Mouse (Mus musculus): ENCODE data around the gene Xaf1. TPM values are rescaled to one million over a fixed set of nuclear protein-coding genes. Genes with fewer than 3 reads are reported as not detected.

Gene Xaf1
- total and polyA plus RNA-seq, 3 experiments = 1.0 to 1.8 TPM; not detected in 1

GRCm38 (mm10) chr11:72287543-72287942, 13.9 kb upstream of the Xaf1 start:
- H3K9ac ChIP-seq (ENCODE audit: control insufficient read depth, low read depth, low read length, poor library complexity, severe bottlenecking) = no peak overlapping the region
- TF ChIP-seq MAZ (IDR thresholded peaks at IDR 0.05; ENCODE audit: low read depth, low read length) (no peak), GABPA (IDR thresholded peaks at IDR 0.05; ENCODE audit: low read depth, low read length) (no peak), RCOR1 (IDR thresholded peaks at IDR 0.05; ENCODE audit: low read depth, low read length) (no peak), MYB (IDR thresholded peaks at IDR 0.05; ENCODE audit: low read depth, low read length) (no peak), ZMIZ1 (IDR thresholded peaks at IDR 0.05; ENCODE audit: low read depth, low read length) (no peak)
- no peaks in the 10 kb centered on the region for H3K4me1 ChIP-seq (ENCODE audit: control insufficient read depth in 1 of 2, insufficient read depth in 2 of 2, low read length in 2 of 2)
- H3K27me3 ChIP-seq (ENCODE audit: control insufficient read depth in 1 of 2, insufficient read depth in 2 of 2, low read length in 2 of 2) = peaks cover 14 to 24% of the 10 kb centered on the region in 2 experiments
- H3K4me3 ChIP-seq (ENCODE audit: control insufficient read depth in 1 of 2, insufficient read depth in 1 of 2, low read depth in 2 of 2, low read length in 2 of 2) = no peak overlapping the region
- no peaks in the 10 kb centered on the region for H3K36me3 ChIP-seq (ENCODE audit: control insufficient read depth in 1 of 2, insufficient read depth in 2 of 2, low read length in 2 of 2)
- H3K27ac ChIP-seq (ENCODE audit: control insufficient read depth, low read depth, low read length) = no peak overlapping the region
- H3K79me2 ChIP-seq (ENCODE audit: control insufficient read depth, insufficient read depth, low read length, poor library complexity) = no peaks in the 10 kb centered on the region
- H3K9me3 ChIP-seq (replicated peaks; ENCODE audit: insufficient read depth, low read length) = no peaks in the 10 kb centered on the region
- no peak for DNase-seq (ENCODE audit: low read depth, low spot score)

- no peak for DNase-seq (ENCODE audit: low read depth, low spot score)
- TF ChIP-seq CHD2 (IDR thresholded peaks at IDR 0.05; ENCODE audit: low read length) (no peak), USF2 (IDR thresholded peaks at IDR 0.05; ENCODE audit: borderline replicate concordance in 1 of 2, insufficient read depth in 1 of 2, low read depth in 1 of 2, low read length in 2 of 2) (no peak), CTCF (IDR thresholded peaks at IDR 0.05 in 2 of 3, conservative IDR thresholded peaks at IDR 0.05 in 1 of 3; ENCODE audit: control insufficient read depth in 1 of 3, insufficient read depth in 1 of 3, low read depth in 2 of 3, low read length in 3 of 3, poor library complexity in 1 of 3, severe bottlenecking in 1 of 3) (no peak), ZKSCAN1 (IDR thresholded peaks at IDR 0.05; ENCODE audit: low read depth, low read length) (no peak), CHD1 (IDR thresholded peaks at IDR 0.05; ENCODE audit: low read depth, low read length) (no peak), MEF2A (IDR thresholded peaks at IDR 0.05; ENCODE audit: extremely low read depth, insufficient replicate concordance, low read depth, low read length, poor library complexity, severe bottlenecking) (no peak), SMC3 (IDR thresholded peaks at IDR 0.05; ENCODE audit: low read depth, low read length) (no peak), NELFE (IDR thresholded peaks at IDR 0.05; ENCODE audit: low read depth, low read length) (no peak)
- no peaks in the 10 kb centered on the region for H3K4me1 ChIP-seq (ENCODE audit: control insufficient read depth in 1 of 2, insufficient read depth in 2 of 2, low read length in 2 of 2)
Observed at GRCm38 (mm10) chr11:72293116-72293515, 8.3 kb upstream of the Xaf1 start.

GRCm38 (mm10) chr11:72302230-72302629, 801 bp downstream of the Xaf1 start:
- Histone ChIP-seq H3K9ac (ENCODE audit: control insufficient read depth, low read depth, low read length, poor library complexity, severe bottlenecking) (no peak overlapping the region), H3K27ac (ENCODE audit: control insufficient read depth, low read depth, low read length) (no peak overlapping the region), H3K36me3 (ENCODE audit: control insufficient read depth in 1 of 2, insufficient read depth in 2 of 2, low read length in 2 of 2) (no peaks in the 10 kb centered on the region), H3K27me3 (ENCODE audit: control insufficient read depth in 1 of 2, insufficient read depth in 2 of 2, low read length in 2 of 2) (no peaks in the 10 kb centered on the region), H3K9me3 (replicated peaks; ENCODE audit: insufficient read depth, low read length) (no peaks in the 10 kb centered on the region), H3K4me3 (ENCODE audit: control insufficient read depth in 1 of 2, insufficient read depth in 1 of 2, low read depth in 2 of 2, low read length in 2 of 2) (peak overlapping the region; percentile 64 to 100; a peak in 2 of 4 replicates), H3K4me1 (ENCODE audit: control insufficient read depth in 1 of 2, insufficient read depth in 2 of 2, low read length in 2 of 2) (peaks cover 7 to 14% of the 10 kb centered on the region in 2 experiments; a peak in 3 of 4 replicates), H3K79me2 (ENCODE audit: control insufficient read depth, insufficient read depth, low read length, poor library complexity) (no peaks in the 10 kb centered on the region; the same call in 1 of the 2 replicates)
- TF ChIP-seq ETS1 (IDR thresholded peaks at IDR 0.05; ENCODE audit: low read depth, low read length) = no peak
- no peak for TF ChIP-seq MYC (IDR thresholded peaks at IDR 0.05; ENCODE audit: low read depth, low read length)
- no peak for TF ChIP-seq ZC3H11A (IDR thresholded peaks at IDR 0.05; ENCODE audit: low read depth, low read length)
- no peak for TF ChIP-seq TBP (IDR thresholded peaks at IDR 0.05; ENCODE audit: low read depth, low read length)
- TF ChIP-seq ZNF384 (IDR thresholded peaks at IDR 0.05; ENCODE audit: low read depth, low read length) = no peak
- TF ChIP-seq HCFC1 (IDR thresholded peaks at IDR 0.05; ENCODE audit: low read depth, low read length) = no peak
- TF ChIP-seq EP300 (IDR thresholded peaks at IDR 0.05; ENCODE audit: low read depth in 1 of 2, low read length in 2 of 2) = no peak
- TF ChIP-seq CHD2 (IDR thresholded peaks at IDR 0.05; ENCODE audit: low read length) = no peak
- TF ChIP-seq USF1 (IDR thresholded peaks at IDR 0.05; ENCODE audit: low read depth, low read length) = no peak
- no peak for TF ChIP-seq SMC3 (IDR thresholded peaks at IDR 0.05; ENCODE audit: low read depth, low read length)
- TF ChIP-seq POLR2AphosphoS5 (IDR thresholded peaks at IDR 0.05; ENCODE audit: borderline replicate concordance, low read depth, low read length) = no peak
- TF ChIP-seq GATA1 (IDR thresholded peaks at IDR 0.05; ENCODE audit: low read depth, low read length) = no peak
- TF ChIP-seq SIN3A (IDR thresholded peaks at IDR 0.05; ENCODE audit: low read length) = no peak
- TF ChIP-seq E2F4 (IDR thresholded peaks at IDR 0.05; ENCODE audit: borderline replicate concordance, low read depth, low read length) = no peak
- TF ChIP-seq MAX (IDR thresholded peaks at IDR 0.05; ENCODE audit: low read length) = no peak
- DNase-seq (ENCODE audit: low read depth, low spot score) = peak; percentile 1

More at GRCm38 (mm10) chr11:72293116-72293515, 8.3 kb upstream of the Xaf1 start:
- Histone ChIP-seq H3K27me3 (ENCODE audit: control insufficient read depth in 1 of 2, insufficient read depth in 2 of 2, low read length in 2 of 2) (peaks cover 0 to 2% of the 10 kb centered on the region in 2 experiments; a peak in 3 of 4 replicates), H3K79me2 (ENCODE audit: control insufficient read depth, insufficient read depth, low read length, poor library complexity) (no peaks in the 10 kb centered on the region), H3K27ac (ENCODE audit: control insufficient read depth, low read depth, low read length) (no peak overlapping the region), H3K9me3 (replicated peaks; ENCODE audit: insufficient read depth, low read length) (no peaks in the 10 kb centered on the region), H3K4me3 (ENCODE audit: control insufficient read depth in 1 of 2, insufficient read depth in 1 of 2, low read depth in 2 of 2, low read length in 2 of 2) (no peak overlapping the region), H3K9ac (ENCODE audit: control insufficient read depth, low read depth, low read length, poor library complexity, severe bottlenecking) (no peak overlapping the region), H3K36me3 (ENCODE audit: control insufficient read depth in 1 of 2, insufficient read depth in 2 of 2, low read length in 2 of 2) (no peaks in the 10 kb centered on the region)

Measured in MEL (cell line).